Mouse (Mus musculus) thymus, postnatal 0 days (tissue): ENCODE data around the gene Tssk6. TPM values are rescaled to one million over a fixed set of nuclear protein-coding genes. Genes with fewer than 3 reads are reported as not detected.
A peak's percentile ranks its signal among the peaks of the same experiment; 100 is the strongest.

Source experiments
- DNase-seq: peaks from one replicate; pipeline ENCODE4 v3.0.0-alpha.2; 2015; ENCODE audit warnings: low spot score
- polyA plus RNA-seq: library from polyadenylated mRNA; unstranded; fragments of >200 nt; fragmentation: Nextera tagmentation; extraction: Ambion mirVana; gene quantifications from 2 replicates; pipeline ENCODE4 v1.2.1, GENCODE M21; 2015

The Tssk6 gene
- polyA plus RNA-seq, 1 experiment from 2014 or later = 5.0 TPM

DNA sequence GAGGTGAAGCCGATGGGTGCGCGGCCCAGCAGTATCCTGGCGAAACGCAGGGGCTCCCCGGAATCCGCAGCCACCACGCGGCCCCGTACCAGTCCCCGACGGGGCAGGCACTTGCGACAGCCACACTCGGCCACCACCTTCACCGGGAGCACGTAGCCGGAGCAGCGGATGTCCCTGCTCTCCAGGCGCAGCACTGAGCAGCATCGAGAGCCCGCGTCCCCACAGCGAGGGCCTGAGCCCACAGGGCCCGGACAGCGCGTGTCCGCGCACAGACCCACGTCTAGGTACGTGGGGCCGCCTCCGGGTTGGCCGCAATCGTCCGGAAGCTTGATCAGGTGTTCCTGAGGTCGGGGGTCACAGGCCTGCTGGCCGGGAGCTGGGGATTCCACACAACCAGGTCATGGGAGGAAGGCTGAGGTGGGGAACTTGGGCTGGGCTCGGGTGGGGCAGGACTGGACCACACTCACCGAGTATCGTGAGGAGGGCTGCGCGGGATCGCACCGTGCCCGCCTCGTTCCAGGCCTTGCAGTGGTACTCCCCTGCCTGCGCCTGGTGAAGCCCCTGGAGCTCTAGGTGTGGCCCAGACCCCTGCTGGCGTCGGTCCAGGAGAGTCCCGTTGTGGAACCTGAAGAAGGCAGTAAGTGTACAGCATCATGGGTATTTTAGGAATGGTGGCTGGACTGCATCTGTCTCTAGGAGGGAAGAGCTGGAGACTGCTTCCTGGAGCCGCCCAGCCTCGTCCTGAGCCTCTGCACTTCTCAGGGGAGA, 19.0 kb upstream of the Tssk6 start:
- no peak for DNase-seq

DNA sequence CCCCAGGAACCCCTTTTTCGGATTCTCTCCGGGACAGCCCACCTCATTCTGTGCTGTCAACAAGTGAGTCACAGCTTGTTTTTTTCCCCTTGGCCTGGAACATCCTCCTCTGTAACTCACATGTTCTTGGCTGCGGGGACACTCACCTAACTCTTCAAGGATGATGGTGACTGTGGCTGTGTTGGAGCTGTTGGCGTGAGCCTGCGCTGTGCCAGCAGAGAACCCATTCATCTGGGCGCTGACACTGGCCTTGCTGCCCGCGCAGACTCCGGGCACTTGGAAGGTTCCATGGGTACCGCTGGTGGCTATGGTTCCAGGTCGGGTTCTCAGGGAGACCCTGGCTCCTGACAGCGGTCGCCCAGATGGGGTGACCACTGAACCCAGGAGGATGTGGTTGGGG, 17.8 kb upstream of the Tssk6 start:
- no peak for DNase-seq

DNA sequence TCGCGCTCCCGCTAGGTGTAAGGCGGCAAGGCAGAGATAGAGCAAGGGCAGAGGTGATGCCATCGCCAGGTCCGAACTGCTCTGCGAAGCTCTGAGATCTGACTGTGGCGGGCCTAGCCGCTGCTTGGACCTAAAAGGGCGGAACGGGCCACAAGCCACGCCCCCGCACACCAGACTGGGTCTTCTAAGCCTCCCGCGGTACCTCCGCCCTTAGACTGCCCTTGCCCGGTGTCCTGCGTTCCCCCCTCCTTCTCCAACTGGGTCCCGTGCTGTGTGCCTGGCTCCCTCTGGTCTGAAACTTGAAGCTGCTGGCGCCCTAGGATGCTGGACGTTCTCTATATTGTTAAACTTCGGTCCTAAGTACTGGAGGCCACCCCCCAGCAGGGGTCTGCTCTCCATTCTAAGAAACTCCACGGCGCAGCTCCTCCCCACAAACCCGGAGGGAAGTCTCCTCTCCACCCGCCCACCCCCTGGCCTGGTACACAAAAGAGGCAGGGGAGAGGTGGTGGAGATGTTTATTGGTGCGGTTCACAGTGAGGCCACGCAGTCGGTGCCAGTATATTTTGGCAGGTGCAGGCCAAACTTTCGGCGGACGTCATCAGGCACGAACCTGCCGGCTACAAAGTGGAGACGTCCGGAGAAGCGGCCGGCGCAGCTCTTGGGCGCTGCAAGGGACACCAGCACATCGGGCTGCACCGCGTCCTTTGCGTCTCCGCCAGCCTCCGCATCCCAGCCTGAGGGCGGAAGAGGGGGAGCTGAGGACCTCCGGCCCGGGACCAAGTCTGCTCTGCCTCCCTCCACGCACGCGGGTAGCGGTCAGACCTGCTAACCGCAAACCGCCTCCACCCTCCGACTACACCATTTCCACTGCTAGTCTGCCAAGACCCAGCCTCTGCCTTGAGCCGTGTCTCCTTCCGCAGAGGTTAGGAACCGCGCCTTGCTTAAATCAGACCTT, 14.4 kb upstream of the Tssk6 start, which contains the start of gene Cilp2:
Gene Cilp2 (minus strand): TSS at position 399 of the 955 bp plus-strand sequence.
- no peak for DNase-seq

DNA sequence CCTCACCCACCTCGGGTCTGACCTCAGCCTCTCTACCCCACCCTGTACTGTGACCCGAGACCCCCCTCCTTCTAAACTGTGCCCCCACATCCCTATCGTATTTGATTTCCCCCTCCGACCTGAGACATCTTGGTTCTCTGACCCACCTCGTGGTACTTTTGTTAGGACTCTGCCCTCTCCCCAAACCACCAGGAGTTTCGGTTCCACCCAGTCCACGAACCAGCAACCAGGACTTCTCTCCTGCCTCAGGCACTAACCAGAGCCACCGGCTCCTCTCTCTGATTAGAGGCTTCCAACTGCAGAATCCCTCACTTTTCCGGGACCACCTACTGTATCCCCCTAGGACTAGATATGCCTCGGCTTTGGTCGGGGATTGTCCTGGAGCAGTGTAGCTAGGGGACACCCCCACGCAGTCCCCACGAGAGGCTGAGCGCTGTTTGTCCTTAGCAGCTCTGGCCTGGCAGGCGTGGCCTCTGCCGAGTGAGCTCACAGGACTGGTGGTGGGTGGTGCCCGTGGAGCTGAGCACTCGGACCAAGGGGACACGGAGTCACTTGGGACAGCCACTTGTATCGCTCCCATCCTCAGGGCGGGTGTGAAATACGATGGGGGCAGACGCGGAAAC, 13.6 kb upstream of the Tssk6 start:
- no peak for DNase-seq

DNA sequence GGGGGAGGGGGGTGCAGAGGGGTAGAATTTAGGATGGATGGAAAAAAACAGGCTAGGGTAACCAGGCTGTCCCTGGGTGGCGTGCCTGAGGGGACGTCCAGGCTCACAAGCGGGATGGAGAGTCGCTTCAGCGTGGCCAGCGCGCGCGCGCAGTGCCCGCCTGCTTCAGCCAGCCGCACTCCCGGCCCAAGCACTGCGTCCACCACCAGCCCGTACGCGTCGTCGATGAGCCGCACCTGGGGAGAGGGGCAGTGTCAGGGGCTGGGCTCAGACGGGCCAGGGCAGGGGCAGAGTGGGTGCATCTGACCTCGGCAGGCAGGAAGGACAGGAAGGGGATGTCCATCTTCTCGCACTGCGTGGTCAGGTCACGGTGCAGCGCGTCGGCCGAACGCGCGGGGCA, 13.1 kb upstream of the Tssk6 start:
- no peak for DNase-seq

DNA sequence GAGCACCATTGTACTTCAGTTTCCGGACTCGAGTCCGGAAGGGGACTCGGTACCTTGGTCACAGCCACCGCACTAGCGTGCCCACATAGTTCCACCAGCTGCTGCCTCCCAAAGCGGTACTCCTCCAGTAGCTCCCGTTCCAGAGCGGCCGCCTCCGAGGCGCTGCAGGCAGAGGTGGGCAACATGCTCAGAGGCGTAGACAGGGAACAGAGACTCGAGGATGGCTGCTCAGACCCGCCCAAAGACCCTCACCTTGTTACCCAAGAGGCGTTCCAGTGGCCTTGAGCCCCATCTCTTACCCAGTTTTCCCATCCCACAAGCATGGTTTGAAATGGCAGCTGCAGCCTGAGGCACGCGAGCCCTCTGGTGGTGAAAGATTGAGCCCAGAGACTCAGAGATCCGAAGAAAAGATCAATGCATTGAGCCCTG, 11.2 kb upstream of the Tssk6 start:
- DNase-seq = peak; percentile 42

DNA sequence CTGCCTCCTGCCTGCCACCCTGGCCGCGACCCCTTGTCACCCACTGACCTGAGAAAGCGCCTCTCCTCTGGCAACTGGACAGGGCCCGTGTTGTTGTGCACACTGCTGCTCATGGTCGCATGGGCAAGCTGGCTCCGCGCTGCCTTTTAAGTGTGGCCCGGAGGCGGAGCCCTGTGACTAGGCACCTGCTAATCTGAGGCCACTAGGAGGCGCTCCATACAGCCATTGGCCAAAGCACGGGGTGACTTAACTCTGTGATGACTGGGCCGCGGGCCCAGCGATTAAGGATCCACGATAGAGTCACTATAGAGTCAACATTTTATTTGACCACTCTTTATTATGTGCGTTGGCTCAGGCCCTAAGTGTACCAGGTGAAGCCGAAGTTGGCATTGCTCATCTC, 8.1 kb upstream of the Tssk6 start:
- DNase-seq = peak; percentile 40

DNA sequence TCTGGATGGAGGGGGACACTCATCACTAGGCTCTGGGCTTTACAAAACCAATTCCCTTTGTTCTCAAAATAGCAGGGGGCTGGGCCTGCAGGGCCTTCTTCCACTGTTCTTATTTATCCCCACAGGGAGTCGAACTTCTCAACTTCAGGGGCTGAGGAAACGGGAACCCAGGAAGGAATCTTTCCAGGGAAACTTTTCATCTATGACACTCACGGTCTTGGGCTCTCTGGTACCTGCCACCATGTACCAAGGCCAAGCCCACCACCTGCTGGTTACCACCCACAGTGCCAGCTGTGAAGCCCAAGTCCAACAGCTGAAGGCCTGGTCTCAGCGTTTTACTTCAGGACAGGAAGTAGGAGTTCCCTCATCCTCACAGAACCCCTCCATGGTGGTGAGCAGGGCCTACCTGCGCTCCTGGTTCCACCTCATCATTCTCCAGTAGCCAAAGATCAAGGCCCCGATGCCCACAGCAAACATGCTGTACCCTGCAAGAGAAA, 7.1 kb upstream of the Tssk6 start:
- DNase-seq = no peak

DNA sequence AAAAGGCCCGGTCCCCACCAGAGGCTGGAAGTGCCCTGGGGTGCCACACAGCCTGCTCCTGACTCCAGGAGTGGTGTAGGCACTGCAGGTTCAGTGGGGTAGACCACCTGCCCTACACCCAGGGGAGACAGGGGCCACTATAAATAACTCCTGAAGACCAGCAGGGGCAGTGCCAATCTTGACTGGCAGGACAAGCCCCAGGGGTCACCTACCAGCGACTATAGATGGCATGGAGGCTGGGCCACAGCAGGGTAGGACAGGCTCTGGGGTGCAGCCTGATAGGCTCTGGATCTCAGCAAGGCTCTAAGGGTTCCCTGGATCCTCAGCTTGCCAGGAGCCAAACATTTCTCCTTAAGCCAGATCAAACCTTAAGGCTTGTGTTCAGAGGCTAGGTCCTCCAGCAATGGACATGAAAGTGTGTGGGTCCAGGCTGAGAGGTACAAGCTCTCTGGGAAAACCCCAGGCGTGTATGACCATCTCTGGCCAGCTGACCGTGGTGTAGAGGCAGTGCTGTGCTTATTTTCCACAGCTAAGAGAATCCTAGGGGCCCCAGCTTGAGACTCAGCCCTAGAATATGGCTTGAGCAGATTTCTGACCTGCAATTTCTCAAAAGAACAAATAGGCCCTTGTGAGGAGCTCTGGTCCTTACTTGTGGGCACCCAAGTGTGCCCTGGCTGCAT, 6.1 kb upstream of the Tssk6 start:
- no peak for DNase-seq

DNA sequence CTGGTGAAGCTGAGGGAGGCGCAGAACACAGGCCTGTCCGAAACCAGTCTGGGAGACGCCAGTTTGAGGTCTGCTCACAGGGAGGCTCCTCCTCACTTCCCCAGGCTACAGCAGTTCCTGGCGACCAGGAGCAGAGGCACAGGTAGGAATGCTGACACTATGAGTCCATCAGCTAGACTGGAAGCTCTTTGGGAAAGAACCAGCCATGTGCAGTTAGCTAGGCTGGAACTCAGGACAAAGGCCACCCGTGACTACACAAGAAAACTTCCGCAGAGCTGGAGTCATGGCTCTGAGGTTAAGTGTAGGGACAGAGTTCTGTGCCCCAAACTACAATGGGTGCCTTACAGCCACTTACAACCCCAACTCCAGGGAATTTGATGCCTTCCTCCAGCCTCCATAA, 4.1 kb upstream of the Tssk6 start:
- DNase-seq = no peak

DNA sequence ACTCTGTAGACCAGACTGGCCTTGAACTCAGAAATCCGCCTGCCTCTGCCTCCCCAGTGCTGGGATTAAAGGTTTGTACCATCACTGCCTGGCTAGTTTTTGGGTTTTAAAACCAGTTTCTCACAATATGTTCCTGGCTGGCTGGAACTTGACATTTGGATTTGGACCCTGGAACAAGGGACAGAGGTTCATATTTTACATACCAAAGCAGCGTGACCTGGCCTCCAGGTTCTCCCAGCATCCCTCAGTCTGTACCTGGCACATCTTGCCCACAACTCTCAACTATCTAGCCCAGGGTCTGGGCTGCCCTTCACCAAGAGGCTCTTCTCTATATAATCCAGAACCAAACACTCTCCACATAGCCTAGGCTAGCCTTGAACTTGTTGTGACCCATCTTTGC, 2.1 kb upstream of the Tssk6 start:
- no peak for DNase-seq

DNA sequence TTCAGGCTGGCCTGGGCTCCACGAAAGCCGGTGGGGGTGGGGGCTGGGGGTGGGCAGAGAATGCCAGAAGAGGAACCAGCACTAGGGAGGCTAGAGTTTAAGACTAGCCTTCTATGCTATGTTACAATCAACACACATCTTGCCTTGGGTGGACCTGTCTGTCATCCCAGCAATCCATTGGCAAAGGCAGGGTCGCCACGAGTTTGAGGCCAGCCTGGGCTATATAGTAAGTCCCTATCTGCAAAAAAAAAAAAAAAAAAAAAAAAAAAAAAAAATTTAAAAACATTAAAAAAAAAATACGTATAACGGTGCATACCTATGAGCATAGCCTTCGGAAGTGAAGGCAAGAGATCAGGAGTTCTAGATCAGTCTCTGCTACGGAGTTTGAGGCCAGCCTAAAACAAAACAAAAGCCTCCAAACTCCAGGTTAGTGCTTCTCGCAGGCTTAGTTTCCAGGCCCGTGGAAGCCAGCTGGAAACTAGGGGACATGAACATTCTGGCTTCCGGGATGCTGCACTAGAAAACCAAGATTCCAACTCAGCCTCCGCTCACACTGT, 1.0 kb upstream of the Tssk6 start:
- no peak for DNase-seq

DNA sequence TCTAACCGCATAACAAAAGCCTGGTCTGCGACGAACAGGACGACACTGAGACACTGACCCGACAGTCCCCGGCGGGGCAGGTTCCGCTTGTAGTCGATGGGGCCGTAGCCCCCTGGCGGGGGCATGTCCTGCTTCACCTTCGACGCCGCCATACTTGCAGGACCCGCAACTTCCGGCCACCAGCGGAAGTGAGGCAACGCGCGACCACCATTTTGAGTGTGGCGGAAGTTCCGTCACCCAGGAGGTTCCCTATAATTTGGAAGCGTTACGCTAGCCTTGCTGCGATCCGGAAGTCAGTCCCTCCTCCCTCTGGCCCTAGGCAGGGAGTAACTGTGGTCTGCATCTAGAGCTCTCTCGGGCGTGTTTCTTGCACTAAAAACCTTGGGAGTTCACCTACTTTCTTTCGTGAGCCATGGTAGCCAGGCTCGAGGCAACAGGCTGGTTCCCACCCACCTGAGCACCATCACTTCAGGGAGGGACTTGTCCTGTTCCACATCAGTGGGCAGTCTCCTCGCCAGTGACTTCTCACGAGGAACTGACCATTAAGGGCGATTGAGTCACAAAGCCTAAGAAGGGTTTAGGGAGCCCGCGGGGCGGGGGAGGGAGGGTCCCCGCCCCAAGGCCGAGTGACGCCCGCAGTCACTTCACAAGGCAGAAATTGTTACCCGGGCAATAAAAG, 361 bp upstream of the Tssk6 start:
- DNase-seq = peak; percentile 96

DNA sequence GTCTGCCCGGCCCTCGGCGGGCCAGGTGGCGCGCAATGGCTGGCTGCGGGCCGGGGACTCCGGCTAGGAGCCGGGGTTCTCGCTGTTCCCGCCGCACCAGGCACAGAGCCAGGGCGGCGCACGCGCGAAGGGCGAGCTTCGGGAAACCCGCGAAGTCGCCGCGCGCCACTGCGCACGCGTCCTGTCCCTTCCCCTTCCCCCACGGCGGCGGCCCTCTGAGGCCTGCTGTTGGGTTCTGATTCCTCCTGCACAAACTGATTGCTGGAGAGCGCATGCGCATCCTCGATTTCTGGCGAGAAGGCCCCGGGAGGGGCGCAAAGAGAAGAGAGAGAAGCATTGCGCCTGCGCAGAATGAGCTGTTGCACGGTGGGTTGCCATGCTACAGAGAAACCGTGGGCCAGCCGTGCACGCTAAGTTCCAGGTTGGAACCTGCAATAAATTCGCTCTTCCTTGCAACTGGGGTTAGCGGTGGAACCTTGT, 1.1 kb downstream of the Tssk6 start:
- peak; percentile 100 for DNase-seq

DNA sequence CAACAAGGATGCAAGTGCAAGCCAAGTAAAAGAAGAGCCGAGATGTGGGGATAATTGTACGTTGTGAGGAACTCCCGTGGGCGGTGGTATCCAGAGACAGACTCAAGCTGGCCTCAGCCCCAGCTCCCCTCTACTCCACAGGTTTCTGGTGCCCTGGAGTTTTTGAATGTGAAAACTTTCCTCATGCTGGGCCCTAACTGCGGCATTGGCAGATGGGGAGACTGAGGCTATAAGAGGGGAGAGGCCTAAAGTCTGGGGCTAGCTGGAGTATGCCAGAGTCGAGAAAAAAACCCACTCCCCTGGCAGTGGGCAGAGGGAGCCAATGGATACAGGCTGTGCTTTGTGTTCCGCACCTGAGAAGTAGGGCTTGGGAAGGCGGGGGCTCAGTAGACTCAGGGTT, 2.1 kb downstream of the Tssk6 start:
- DNase-seq = no peak

DNA sequence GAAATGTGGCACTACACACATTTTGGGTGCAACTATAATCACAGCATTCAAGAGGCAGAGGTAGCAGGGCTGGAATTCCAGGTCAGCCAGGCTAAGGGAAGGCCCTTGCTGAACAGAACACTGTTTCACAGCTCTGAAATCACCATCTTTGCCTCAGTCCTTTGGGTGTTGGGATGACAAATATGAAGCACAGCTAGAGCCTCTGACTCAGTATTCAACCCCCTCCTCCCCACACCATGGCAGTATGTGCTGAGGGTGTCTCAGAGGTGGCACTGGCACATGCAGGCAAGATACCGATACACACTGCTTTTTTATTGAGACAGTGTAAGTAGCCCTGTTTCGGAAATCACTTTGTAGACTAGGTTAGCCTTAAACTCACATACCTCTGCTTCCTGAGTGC, 4.3 kb downstream of the Tssk6 start:
- no peak for DNase-seq

DNA sequence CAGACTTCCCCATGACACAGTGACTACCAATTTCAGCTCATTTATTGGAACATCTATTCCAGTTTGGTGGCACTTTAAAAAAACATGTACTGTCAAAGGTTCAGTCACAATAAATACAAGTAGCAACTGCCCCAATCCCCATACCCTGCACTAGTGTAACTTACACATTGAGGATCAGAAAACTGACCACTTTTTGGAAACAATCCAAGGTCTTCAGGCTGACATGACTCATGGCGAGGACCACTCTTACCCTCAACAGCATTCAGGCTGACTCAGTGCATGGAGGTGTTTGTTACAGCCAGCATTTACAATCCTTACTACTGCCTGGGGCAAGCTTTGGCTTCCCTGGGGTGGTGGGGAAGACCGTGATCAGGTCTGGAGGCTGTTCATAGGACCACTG, 5.1 kb downstream of the Tssk6 start:
- no peak for DNase-seq

DNA sequence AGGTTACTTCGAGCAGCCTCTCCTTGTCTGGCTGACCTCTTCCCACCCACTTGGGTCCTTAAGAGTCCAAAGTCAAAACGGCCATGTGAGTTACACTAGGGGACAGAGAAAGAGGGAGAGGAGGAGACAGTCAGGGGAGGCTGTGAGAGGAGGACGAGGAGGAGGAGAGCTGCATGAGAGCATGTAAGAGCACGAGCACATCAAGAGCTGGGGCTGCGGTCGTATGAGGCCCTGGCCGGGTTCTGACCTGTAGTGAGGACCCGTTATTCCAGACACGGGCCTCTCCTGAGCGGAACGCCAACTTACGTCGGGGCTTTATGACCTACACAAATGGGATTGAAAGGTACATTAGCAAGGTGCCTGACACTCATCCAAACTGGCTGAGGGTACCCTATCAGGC, 9.9 kb downstream of the Tssk6 start:
- DNase-seq = no peak

DNA sequence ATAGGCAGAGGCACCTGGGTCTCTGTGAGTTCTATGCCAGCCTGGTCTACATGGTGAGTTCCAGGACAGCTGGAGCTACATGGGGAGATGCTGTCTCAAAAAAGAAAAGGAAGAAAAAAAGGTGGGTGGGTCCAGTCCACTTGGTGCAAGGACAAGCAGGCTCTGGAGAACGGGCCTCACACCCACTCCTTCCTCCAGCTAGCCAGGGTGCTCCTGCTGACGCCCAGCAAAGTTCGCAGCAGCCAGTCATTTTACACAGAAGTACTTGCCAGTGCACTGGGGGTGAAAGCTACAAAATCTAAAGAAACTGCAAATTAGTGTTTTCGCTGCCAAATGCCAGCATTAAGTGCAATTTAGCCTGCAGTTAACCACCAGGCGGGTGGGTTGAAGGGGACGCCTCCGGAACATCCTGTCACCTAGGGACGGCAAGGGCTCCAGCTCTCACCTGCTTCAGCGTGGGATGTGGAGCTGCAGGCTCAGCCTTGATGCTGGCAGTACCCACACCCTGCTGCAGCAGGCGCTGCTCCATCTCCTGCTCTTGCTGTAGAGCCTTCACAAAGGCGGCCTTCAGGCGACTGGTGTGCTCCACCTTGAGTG, 10.6 kb downstream of the Tssk6 start:
- no peak for DNase-seq

DNA sequence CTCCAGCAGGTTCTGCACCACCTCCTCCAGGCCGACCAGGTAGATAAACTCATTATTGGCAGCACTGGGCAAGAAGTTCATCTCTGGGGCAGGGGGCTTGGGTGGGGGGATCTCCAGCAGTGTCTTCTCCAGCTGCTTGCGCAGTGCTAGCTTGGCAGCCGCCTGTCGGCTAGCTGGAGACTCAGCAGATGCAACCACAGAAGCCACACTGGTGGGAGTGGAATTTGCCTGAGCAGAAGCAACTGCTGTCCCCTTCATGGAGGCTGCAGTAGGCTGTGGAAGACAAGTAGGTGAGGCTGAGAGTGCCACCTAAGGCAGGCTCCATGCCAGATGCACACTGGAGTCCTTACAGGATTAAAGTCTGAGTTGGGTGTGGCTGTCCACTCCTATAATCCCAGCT, 12.5 kb downstream of the Tssk6 start:
- DNase-seq = no peak
